Mouse (Mus musculus): ENCODE results near the gene Mrpl12. TPM values are rescaled to one million over a fixed set of nuclear protein-coding genes. Genes with fewer than 3 reads are reported as not detected.
A peak's percentile ranks its signal among the peaks of the same experiment; 100 is the strongest.

Gene Mrpl12
- total and polyA plus RNA-seq, 3 experiments: 60.3 to 363 (median 267) TPM

DNA sequence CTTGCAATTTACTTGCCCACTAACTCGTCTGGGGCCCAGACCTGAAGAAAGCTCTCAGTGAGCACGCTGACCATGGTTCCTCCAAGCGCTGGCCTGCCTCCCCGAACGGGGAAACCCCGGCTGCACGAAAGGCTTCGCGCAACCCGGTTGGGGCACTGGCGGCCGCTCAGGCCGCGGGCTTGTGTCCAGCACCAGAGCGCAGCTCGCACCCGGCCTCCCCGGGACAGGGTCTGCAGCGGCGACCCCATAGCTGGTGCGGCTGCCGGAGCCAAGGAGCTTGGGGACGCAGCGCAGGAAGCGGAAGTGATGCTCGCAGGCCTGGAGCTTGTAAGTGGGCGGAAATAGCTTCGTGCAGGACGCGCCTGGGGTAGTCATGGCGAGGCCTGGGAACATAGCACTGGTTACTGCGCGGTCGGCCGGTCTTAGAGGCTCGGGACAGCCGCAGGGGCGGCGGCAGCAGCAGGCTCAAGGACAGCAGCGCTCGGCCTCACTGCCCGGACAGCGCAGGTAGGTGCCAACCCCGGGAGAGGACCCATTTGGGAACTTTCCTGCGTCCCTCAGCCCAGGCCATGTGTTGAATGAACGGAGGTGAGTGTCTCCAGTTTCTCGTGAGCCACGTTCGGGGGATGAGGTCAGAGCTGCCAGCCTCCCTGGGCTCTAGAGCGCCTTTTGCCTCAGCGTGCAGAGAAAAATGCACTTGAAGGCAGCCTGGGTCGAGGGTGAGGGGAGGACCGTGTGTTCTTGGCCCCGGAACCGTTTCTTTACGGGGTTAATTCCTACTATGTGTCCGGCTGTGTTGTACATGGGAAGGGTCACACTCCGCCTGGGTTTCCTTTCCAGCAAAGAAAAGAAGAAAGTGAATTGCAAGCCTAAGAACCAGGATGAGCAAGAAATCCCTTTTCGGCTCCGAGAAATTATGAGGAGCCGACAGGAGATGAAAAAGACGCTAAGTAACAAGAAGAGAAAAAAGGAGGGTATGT is 26.4 kb upstream of the Mrpl12 start, which contains the start of the genes Oxld1 and Ccdc137:
TSS of gene Oxld1 (minus strand) at position 297 of the 980 bp plus-strand sequence.
TSS of gene Ccdc137 (plus strand) at position 344 of the 980 bp plus-strand sequence.
- peaks cover 37 to 61% of the 10 kb centered on the region in 2 experiments for H3K36me3 ChIP-seq (replicated peaks in 1 of 2; ENCODE audit: control insufficient read depth in 1 of 2, insufficient read depth in 1 of 2, low read length in 1 of 2)
- H3K9me3 ChIP-seq (replicated peaks; ENCODE audit: low read length): no peaks in the 10 kb centered on the region
- peak within 1 kb of the TSS; percentile 82 to 100 (median 85) for H3K4me3 ChIP-seq (replicated peaks in 1 of 3; ENCODE audit: low read depth in 2 of 3, low read length in 2 of 3, poor library complexity in 1 of 3)
- no peaks in the 10 kb centered on the region for H3K27me3 ChIP-seq (replicated peaks)
- peaks cover 23% of the 10 kb centered on the region for H3K79me2 ChIP-seq (replicated peaks; ENCODE audit: control insufficient read depth, extremely low read depth, insufficient read depth, poor library complexity, severe bottlenecking)
- dilution Hi-C loops (cut with MboI; ENCODE audit: extremely low pct_ligation_motif_present, extremely low pct_unique_long_range_greater_than_20kb, low sequenced_read_pairs) (no loop called here), in situ Hi-C loops (cut with MboI; ENCODE audit: low pct_ligation_motif_present, low pct_unique_long_range_greater_than_20kb, low sequenced_read_pairs) (no loop called here)
- TF ChIP-seq ZNF384 (IDR thresholded peaks at IDR 0.05; ENCODE audit: low read depth, low read length) (no peak), CHD2 (IDR thresholded peaks at IDR 0.05; ENCODE audit: low read length) (no peak), TBP (conservative IDR thresholded peaks at IDR 0.05; ENCODE audit: low read depth, low read length) (peak; percentile 85), USF1 (IDR thresholded peaks at IDR 0.05; ENCODE audit: low read depth, low read length) (no peak), RAD21 (IDR thresholded peaks at IDR 0.05; ENCODE audit: low read depth, low read length) (no peak), ZC3H11A (IDR thresholded peaks at IDR 0.05; ENCODE audit: low read depth, low read length) (no peak), ZKSCAN1 (IDR thresholded peaks at IDR 0.05; ENCODE audit: borderline replicate concordance, low read depth, low read length) (peak; percentile 51; the same call in 1 of the 2 replicates), TCF12 (IDR thresholded peaks at IDR 0.05; ENCODE audit: low read depth, low read length) (peak; percentile 92), E2F4 (IDR thresholded peaks at IDR 0.05; ENCODE audit: insufficient replicate concordance, low read depth, low read length) (no peak), ETS1 (conservative IDR thresholded peaks at IDR 0.05; ENCODE audit: low read depth, low read length) (no peak), NELFE (IDR thresholded peaks at IDR 0.05; ENCODE audit: low read depth, low read length) (peak; percentile 97), POLR2A (IDR thresholded peaks at IDR 0.05; ENCODE audit: low read depth, low read length) (peak; percentile 94), MAZ (IDR thresholded peaks at IDR 0.05; ENCODE audit: low read depth, low read length) (no peak), JUN (IDR thresholded peaks at IDR 0.05; ENCODE audit: insufficient read depth, low read depth, low read length) (no peak), CHD1 (IDR thresholded peaks at IDR 0.05; ENCODE audit: low read depth, low read length) (no peak), UBTF (IDR thresholded peaks at IDR 0.05; ENCODE audit: low read depth, low read length) (peak; percentile 84; the same call in 1 of the 2 replicates), MXI1 (IDR thresholded peaks at IDR 0.05; ENCODE audit: low read depth, low read length) (peak; percentile 96), EP300 (IDR thresholded peaks at IDR 0.05; ENCODE audit: low read length) (no peak), MEF2A (IDR thresholded peaks at IDR 0.05; ENCODE audit: borderline replicate concordance, low read depth, low read length) (peak; percentile 60), ELF1 (IDR thresholded peaks at IDR 0.05; ENCODE audit: low read depth, low read length) (peak; percentile 96), SMC3 (IDR thresholded peaks at IDR 0.05; ENCODE audit: low read depth, low read length) (no peak), PAX5 (IDR thresholded peaks at IDR 0.05; ENCODE audit: low read length) (no peak), USF2 (conservative IDR thresholded peaks at IDR 0.05; ENCODE audit: low read depth, low read length) (no peak), RCOR1 (conservative IDR thresholded peaks at IDR 0.05; ENCODE audit: low read depth, low read length) (no peak), MYC (IDR thresholded peaks at IDR 0.05; ENCODE audit: low read depth, low read length) (peak; percentile 87; the same call in 1 of the 2 replicates), MAFK (IDR thresholded peaks at IDR 0.05; ENCODE audit: insufficient replicate concordance, low read length) (no peak), KAT2A (IDR thresholded peaks at IDR 0.05; ENCODE audit: insufficient replicate concordance, low read length) (peak; percentile 76; the same call in 1 of the 2 replicates), BHLHE40 (IDR thresholded peaks at IDR 0.05; ENCODE audit: low read depth, low read length) (no peak), CTCF (conservative IDR thresholded peaks at IDR 0.05 in 1 of 2, IDR thresholded peaks at IDR 0.05 in 1 of 2; ENCODE audit: low read depth in 2 of 2, low read length in 2 of 2) (no peak), NRF1 (IDR thresholded peaks at IDR 0.05; ENCODE audit: low read depth, low read length) (peak; percentile 47), POLR2AphosphoS2 (IDR thresholded peaks at IDR 0.05; ENCODE audit: low read depth, low read length) (peak; percentile 72; the same call in 1 of the 2 replicates), GABPA (IDR thresholded peaks at IDR 0.05; ENCODE audit: insufficient replicate concordance, low read depth, low read length) (no peak), HCFC1 (IDR thresholded peaks at IDR 0.05; ENCODE audit: low read depth, low read length) (peak; percentile 87), MAX (IDR thresholded peaks at IDR 0.05; ENCODE audit: low read length) (peak; percentile 84), SIN3A (IDR thresholded peaks at IDR 0.05; ENCODE audit: low read length) (peak; percentile 98), JUND (conservative IDR thresholded peaks at IDR 0.05; ENCODE audit: low read depth, low read length) (no peak), IRF4 (IDR thresholded peaks at IDR 0.05; ENCODE audit: low read depth, low read length) (no peak; the same call in 1 of the 2 replicates), ZMIZ1 (IDR thresholded peaks at IDR 0.05; ENCODE audit: low read depth, low read length) (peak; percentile 94)
- DNase-seq (ENCODE audit: extremely low read depth): peak; percentile 90
- peak within 1 kb of the TSS; percentile 66 for H3K9ac ChIP-seq (ENCODE audit: insufficient read depth, low read depth)
- peaks cover 9 to 26% of the 10 kb centered on the region in 2 experiments for H3K4me1 ChIP-seq (ENCODE audit: control insufficient read depth in 1 of 2, insufficient read depth in 2 of 2)
- peak within 1 kb of the TSS; percentile 56 for H3K4me2 ChIP-seq (ENCODE audit: insufficient read depth, low read depth, poor library complexity, severe bottlenecking)
- H3K27ac ChIP-seq (ENCODE audit: insufficient read depth, low read depth): peak within 1 kb of the TSS; percentile 23; the same call in 1 of the 2 replicates
